Mouse (Mus musculus) hindbrain, embryonic 10.5 days (tissue): ENCODE measurements around the gene Plekho2. TPM values are rescaled to one million over a fixed set of nuclear protein-coding genes. Genes with fewer than 3 reads are reported as not detected.

Source experiments
- DNase-seq: peaks from one replicate; pipeline ENCODE4 v3.0.0-alpha.2; 2017; ENCODE audit warnings: low spot score
- H3K27ac ChIP-seq: fragments of 300-500 bp; sonication (generic); 2 replicates; pipeline ENCODE4 v1.5.1; 2016; ENCODE audit warnings: mild to moderate bottlenecking, moderate library complexity
- H3K27me3 ChIP-seq: fragments of 300-500 bp; sonication (generic); 2 replicates; pipeline ENCODE4 v1.6.1; 2016; ENCODE audit warnings: mild to moderate bottlenecking; ENCODE audit not compliant: poor library complexity, insufficient read depth, severe bottlenecking
- H3K36me3 ChIP-seq: fragments of 300-500 bp; sonication (generic); 2 replicates; pipeline ENCODE4 v1.6.1; 2016; ENCODE audit warnings: mild to moderate bottlenecking, moderate library complexity
- H3K4me1 ChIP-seq: fragments of 300-500 bp; sonication (generic); replicated peaks from 2 replicates; pipeline ENCODE4 v1.6.1; 2016; ENCODE audit warnings: mild to moderate bottlenecking
- H3K4me3 ChIP-seq: fragments of 300-500 bp; sonication (generic); 2 replicates; pipeline ENCODE4 v1.5.1; 2016; ENCODE audit warnings: mild to moderate bottlenecking, moderate library complexity
- H3K9me3 ChIP-seq: fragments of 300-500 bp; sonication (generic); 2 replicates; pipeline ENCODE4 v1.6.1; 2016; ENCODE audit warnings: mild to moderate bottlenecking, moderate library complexity
- WGBS: fragments of 180-500 bp; shearing (Covaris S2); methylation state at CpG from one replicate; pipeline ENCODE4 v1.1.7; 2016; 5-methylcytosine and 5-hydroxymethylcytosine counted together
- polyA plus RNA-seq: library from polyadenylated mRNA; unstranded; fragments of >200 nt; fragmentation: Nextera tagmentation; extraction: Ambion mirVana; gene quantifications from 2 replicates; pipeline ENCODE4 v1.2.1, GENCODE M21; 2016

Plekho2 gene
- polyA plus RNA-seq = 14.5 and 15.2 TPM in 2 replicates

GRCm38 (mm10) chr9:65579781-65580371, at the start of gene Plekho2:
Gene Plekho2, minus strand, starts transcription at chr9:65580040.
- no peaks in the 10 kb centered on the region for H3K36me3 ChIP-seq
- peaks cover 55% of the 10 kb centered on the region for H3K4me1 ChIP-seq
- H3K27me3 ChIP-seq = no peaks in the 10 kb centered on the region
- H3K9me3 ChIP-seq = no peaks in the 10 kb centered on the region
- under 1% methylated on average over 44 of the region's 45 CpGs for WGBS
- peak; percentile 100 for DNase-seq
- peak within 1 kb of the TSS; percentile 70 for H3K4me3 ChIP-seq
- peak within 1 kb of the TSS; percentile 91 for H3K27ac ChIP-seq

GRCm38 (mm10) chr9:65629025-65629766, 49.4 kb upstream of the Plekho2 start, which contains the start of gene Rbpms2:
Gene Rbpms2, plus strand, starts transcription at chr9:65629648.
- no peaks in the 10 kb centered on the region for H3K36me3 ChIP-seq
- H3K9me3 ChIP-seq = no peaks in the 10 kb centered on the region
- peaks cover 41% of the 10 kb centered on the region for H3K4me1 ChIP-seq
- peak within 1 kb of the TSS; percentile 78 for H3K4me3 ChIP-seq
- peak within 1 kb of the TSS; percentile 90 for H3K27ac ChIP-seq
- WGBS = 1% methylated on average over 40 of the region's 40 CpGs
- H3K27me3 ChIP-seq = peaks cover 74% of the 10 kb centered on the region
- peak; percentile 36 for DNase-seq

GRCm38 (mm10) chr9:65624266-65624665, 44.4 kb upstream of the Plekho2 start:
- WGBS = 72% methylated on average over 2 of the region's 2 CpGs
- H3K36me3 ChIP-seq = no peaks in the 10 kb centered on the region
- peaks cover 6% of the 10 kb centered on the region for H3K4me1 ChIP-seq
- peaks cover 36% of the 10 kb centered on the region for H3K27me3 ChIP-seq
- no peak overlapping the region for H3K4me3 ChIP-seq
- no peak overlapping the region for H3K27ac ChIP-seq
- DNase-seq = no peak
- no peaks in the 10 kb centered on the region for H3K9me3 ChIP-seq

GRCm38 (mm10) chr9:65622826-65623225, 43.0 kb upstream of the Plekho2 start:
- Histone ChIP-seq H3K27me3 (peaks cover 21% of the 10 kb centered on the region), H3K27ac (no peak overlapping the region), H3K36me3 (no peaks in the 10 kb centered on the region), H3K4me1 (peaks cover 2% of the 10 kb centered on the region; the same call in 1 of the 2 replicates), H3K9me3 (no peaks in the 10 kb centered on the region), H3K4me3 (no peak overlapping the region)
- no peak for DNase-seq
- WGBS = 85% methylated on average over 5 of the region's 5 CpGs

GRCm38 (mm10) chr9:65621666-65622065, 41.8 kb upstream of the Plekho2 start:
- Histone ChIP-seq H3K36me3 (no peaks in the 10 kb centered on the region), H3K9me3 (no peaks in the 10 kb centered on the region), H3K27me3 (peaks cover 10% of the 10 kb centered on the region), H3K4me3 (no peak overlapping the region), H3K27ac (no peak overlapping the region), H3K4me1 (peaks cover 6% of the 10 kb centered on the region; the same call in 1 of the 2 replicates)
- DNase-seq = no peak
- WGBS = 88% methylated on average over 2 of the region's 2 CpGs

GRCm38 (mm10) chr9:65621196-65621595, 41.4 kb upstream of the Plekho2 start:
- WGBS = 90% methylated on average over 4 of the region's 4 CpGs
- DNase-seq = no peak
- Histone ChIP-seq H3K4me1 (peaks cover 6% of the 10 kb centered on the region; the same call in 1 of the 2 replicates), H3K4me3 (no peak overlapping the region), H3K27me3 (peaks cover 5% of the 10 kb centered on the region), H3K9me3 (no peaks in the 10 kb centered on the region), H3K36me3 (no peaks in the 10 kb centered on the region), H3K27ac (no peak overlapping the region)

GRCm38 (mm10) chr9:65619311-65619710, 39.5 kb upstream of the Plekho2 start:
- Histone ChIP-seq H3K4me1 (peaks cover 6% of the 10 kb centered on the region; the same call in 1 of the 2 replicates), H3K36me3 (no peaks in the 10 kb centered on the region), H3K4me3 (no peak overlapping the region), H3K27ac (no peak overlapping the region), H3K27me3 (no peaks in the 10 kb centered on the region), H3K9me3 (no peaks in the 10 kb centered on the region)
- 65% methylated on average over 3 of the region's 3 CpGs for WGBS
- no peak for DNase-seq

GRCm38 (mm10) chr9:65613098-65613497, 33.3 kb upstream of the Plekho2 start:
- Histone ChIP-seq H3K9me3 (no peaks in the 10 kb centered on the region), H3K4me1 (peaks cover 6% of the 10 kb centered on the region; the same call in 1 of the 2 replicates), H3K27ac (no peak overlapping the region), H3K27me3 (no peaks in the 10 kb centered on the region), H3K36me3 (no peaks in the 10 kb centered on the region), H3K4me3 (no peak overlapping the region)
- WGBS = 74% methylated on average over 2 of the region's 2 CpGs
- no peak for DNase-seq

- no peak for DNase-seq
- no peak overlapping the region for H3K4me3 ChIP-seq
- H3K36me3 ChIP-seq = no peaks in the 10 kb centered on the region
- no peaks in the 10 kb centered on the region for H3K9me3 ChIP-seq
- H3K27ac ChIP-seq = no peak overlapping the region
- 81% methylated on average over 5 of the region's 5 CpGs for WGBS
- no peaks in the 10 kb centered on the region for H3K4me1 ChIP-seq
- peaks cover under 1% of the 10 kb centered on the region; the same call in 1 of the 2 replicates for H3K27me3 ChIP-seq
Measured at GRCm38 (mm10) chr9:65611969-65612486, 32.2 kb upstream of the Plekho2 start.

GRCm38 (mm10) chr9:65607120-65607519, 27.3 kb upstream of the Plekho2 start:
- 55% methylated on average over 2 of the region's 2 CpGs for WGBS
- no peak for DNase-seq
- peaks cover 12% of the 10 kb centered on the region for H3K27me3 ChIP-seq

GRCm38 (mm10) chr9:65606321-65607109, 26.7 kb upstream of the Plekho2 start:
- Histone ChIP-seq H3K27ac (no peak overlapping the region; the same call in 1 of the 2 replicates), H3K4me3 (no peak overlapping the region), H3K27me3 (peaks cover 12% of the 10 kb centered on the region), H3K4me1 (peaks cover 12% of the 10 kb centered on the region), H3K36me3 (no peaks in the 10 kb centered on the region), H3K9me3 (no peaks in the 10 kb centered on the region)
- no peak for DNase-seq
- WGBS = 32% methylated on average over 9 of the region's 9 CpGs

More at GRCm38 (mm10) chr9:65607120-65607519, 27.3 kb upstream of the Plekho2 start:
- H3K27ac ChIP-seq = no peak overlapping the region
- no peak overlapping the region for H3K4me3 ChIP-seq
- H3K4me1 ChIP-seq = peaks cover 12% of the 10 kb centered on the region
- no peaks in the 10 kb centered on the region for H3K9me3 ChIP-seq
- no peaks in the 10 kb centered on the region for H3K36me3 ChIP-seq

- peak overlapping the region; percentile 69; the same call in 1 of the 2 replicates for H3K27ac ChIP-seq
- H3K27me3 ChIP-seq = peaks cover 12% of the 10 kb centered on the region
- H3K4me3 ChIP-seq = peak overlapping the region; percentile 30
- 5% methylated on average over 9 of the region's 9 CpGs for WGBS
- H3K9me3 ChIP-seq = no peaks in the 10 kb centered on the region
- H3K36me3 ChIP-seq = no peaks in the 10 kb centered on the region
- peaks cover 12% of the 10 kb centered on the region for H3K4me1 ChIP-seq
- DNase-seq = peak; percentile 87
Measured at GRCm38 (mm10) chr9:65605471-65606136, 25.8 kb upstream of the Plekho2 start.
